Mouse (Mus musculus): Measurements from ENCODE around the gene Gm5148.

Gene Gm5148

DNA sequence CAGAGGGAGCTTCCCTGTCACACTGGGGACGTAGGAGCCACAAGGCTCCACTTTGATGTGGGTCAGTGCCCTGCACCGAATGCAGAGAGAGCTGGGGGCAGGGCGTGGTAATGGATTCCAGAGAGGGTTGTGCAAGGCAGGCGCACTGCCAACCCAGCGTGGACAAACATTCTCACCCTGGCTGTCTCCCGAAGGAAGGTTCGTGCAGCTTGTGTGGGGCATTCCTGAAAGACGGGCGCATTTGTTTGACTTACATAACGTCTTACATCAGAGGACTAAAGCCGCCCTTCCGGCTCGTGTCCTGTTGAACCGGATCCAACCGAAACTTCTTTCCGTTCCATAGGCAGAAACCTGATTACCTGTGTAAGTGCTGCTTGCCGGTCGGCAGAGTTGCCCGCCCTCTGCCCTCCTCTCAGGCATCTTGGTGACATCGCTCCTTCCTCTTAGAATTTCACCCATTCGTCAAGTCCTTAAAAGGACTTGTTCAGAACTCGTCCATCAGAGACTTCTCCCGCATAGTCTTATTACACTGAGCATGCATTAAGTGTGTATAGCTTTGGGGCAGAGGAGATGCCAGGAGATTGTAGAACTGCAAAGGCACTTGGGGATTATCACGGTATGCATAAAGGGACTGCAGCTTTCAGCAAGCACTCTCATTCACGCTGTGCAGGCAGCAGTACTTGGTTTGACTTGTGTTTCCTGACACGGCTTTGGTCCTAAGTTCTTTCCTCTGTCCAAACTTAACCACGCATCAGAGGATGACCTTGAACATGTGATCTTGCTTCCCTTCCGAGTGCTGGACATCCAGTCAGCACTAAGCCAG lies 36.9 kb downstream of the Gm5148 start:
- WGBS, result 32% methylated on average over 28 of the region's 28 CpGs

DNA sequence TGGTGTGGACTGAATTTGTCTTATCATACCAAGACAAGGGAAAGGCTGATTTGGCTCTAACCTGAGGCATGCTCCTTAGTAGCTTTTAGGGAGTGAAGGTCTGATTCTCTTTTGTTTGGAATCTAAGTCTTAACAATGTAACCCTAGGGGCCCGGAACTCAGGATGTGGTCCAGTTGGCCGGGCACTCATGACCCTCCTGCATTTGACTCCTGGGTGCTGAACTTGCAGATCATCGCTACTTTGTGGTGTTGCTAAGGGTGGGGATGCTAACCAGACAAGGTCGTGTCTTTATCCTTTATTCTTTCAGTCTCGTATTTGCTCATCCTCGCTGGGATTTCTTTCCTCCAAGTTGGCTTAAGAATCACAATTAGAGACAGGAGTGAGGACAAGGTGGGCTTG lies 37.5 kb downstream of the Gm5148 start:
- WGBS, result 41% methylated on average over 6 of the region's 6 CpGs

DNA sequence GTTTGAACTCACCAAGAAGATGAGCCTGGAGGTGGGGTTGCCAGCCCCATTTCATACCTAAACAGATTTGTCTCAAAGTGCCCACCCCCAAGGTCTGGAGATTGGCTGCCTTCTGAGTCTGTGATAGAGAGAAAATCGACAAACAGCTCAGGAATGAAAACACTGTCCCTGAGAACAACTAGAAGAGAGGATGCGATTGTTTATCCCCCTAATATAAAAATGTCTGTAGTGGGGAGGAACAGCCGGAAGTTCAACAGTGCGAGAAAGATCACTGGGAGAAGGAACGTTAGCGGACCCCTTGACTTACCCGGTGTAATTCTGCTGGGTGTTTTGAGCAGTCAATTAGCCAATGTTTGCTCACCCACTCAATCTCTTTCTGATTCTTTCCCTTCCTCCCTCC lies 38.1 kb downstream of the Gm5148 start:
- WGBS, result 71% methylated on average over 7 of the region's 7 CpGs

- WGBS, result 73% methylated on average over 8 of the region's 8 CpGs
These were observed 48.0 kb downstream of the Gm5148 start for GRCm38 (mm10) chr3:37676291-37676690.

DNA sequence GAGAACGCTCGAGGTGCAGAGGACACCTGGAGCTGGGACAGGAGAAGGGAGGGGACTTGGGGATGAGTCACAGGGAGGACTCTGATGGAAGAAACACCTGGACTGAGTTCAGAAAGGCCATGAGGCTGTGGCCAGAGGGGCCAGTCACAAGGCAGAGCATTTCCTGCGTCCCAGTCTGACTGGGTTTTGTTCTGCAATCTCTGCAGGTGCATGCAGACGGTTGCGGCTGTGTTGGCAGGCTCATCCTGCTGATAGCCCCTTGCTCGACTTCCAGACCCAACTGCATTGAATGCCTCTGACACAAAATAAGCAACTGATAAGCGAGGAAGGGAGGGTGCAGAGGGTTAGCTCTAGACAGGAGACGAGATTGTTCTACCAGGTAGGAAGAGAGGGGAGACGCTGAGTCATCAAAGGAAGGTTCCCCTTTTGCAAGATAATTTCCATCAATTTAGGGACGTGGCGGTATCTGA lies 49.2 kb downstream of the Gm5148 start:
- WGBS, result 93% methylated on average over 11 of the region's 11 CpGs

GRCm38 (mm10) chr3:37673513-37674261 lies 50.6 kb downstream of the Gm5148 start:
- 80% methylated on average over 13 of the region's 13 CpGs for WGBS

DNA sequence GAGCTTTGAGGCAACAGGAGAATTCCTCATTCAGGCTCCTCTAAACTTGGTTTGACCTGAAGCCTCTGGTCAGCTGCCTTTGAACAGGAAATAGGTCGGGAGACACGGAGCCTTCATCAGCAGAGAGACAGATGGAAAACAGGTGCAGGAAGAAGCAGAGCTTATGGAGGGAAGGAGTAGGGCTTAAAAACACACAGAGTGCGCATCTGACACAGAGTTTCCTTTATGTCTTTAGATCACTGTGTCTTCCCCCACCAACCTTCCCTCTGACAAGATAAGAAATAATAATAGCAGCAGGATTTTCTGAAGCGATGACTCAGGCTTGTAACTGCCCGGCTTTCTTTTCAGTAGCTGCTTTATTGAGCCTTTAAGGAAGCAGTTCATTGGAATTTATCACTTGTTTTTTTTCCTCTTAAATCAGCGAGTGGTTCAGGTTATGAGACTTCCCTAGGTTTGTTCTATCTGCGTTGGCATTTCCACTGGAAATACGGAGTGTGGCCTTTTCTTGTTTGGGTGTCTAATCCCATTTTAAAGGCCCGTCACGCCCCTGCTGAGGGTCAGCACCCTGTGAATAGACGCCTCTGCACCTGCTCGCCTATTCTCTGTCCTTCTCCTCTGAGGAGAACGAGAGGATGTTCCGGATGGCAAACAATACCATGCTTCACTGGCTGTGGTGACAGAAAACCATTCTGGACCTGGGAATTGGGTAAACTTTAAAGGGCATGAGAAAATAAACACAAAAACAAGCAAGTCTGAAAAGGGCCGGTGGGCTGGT lies 51.8 kb downstream of the Gm5148 start:
- 57% methylated on average over 15 of the region's 15 CpGs for WGBS

GRCm38 (mm10) chr3:37669100-37669499 lies 55.2 kb downstream of the Gm5148 start:
- over 99% methylated on average over 20 of the region's 20 CpGs for WGBS

- WGBS, result 89% methylated on average over 12 of the region's 12 CpGs
These were observed 55.6 kb downstream of the Gm5148 start for GRCm38 (mm10) chr3:37668652-37669051.

GRCm38 (mm10) chr3:37667736-37668135 lies 56.6 kb downstream of the Gm5148 start:
- WGBS, result 48% methylated on average over 7 of the region's 7 CpGs

- WGBS, result 70% methylated on average over 2 of the region's 2 CpGs
These were observed 57.2 kb downstream of the Gm5148 start for GRCm38 (mm10) chr3:37667119-37667467.

DNA sequence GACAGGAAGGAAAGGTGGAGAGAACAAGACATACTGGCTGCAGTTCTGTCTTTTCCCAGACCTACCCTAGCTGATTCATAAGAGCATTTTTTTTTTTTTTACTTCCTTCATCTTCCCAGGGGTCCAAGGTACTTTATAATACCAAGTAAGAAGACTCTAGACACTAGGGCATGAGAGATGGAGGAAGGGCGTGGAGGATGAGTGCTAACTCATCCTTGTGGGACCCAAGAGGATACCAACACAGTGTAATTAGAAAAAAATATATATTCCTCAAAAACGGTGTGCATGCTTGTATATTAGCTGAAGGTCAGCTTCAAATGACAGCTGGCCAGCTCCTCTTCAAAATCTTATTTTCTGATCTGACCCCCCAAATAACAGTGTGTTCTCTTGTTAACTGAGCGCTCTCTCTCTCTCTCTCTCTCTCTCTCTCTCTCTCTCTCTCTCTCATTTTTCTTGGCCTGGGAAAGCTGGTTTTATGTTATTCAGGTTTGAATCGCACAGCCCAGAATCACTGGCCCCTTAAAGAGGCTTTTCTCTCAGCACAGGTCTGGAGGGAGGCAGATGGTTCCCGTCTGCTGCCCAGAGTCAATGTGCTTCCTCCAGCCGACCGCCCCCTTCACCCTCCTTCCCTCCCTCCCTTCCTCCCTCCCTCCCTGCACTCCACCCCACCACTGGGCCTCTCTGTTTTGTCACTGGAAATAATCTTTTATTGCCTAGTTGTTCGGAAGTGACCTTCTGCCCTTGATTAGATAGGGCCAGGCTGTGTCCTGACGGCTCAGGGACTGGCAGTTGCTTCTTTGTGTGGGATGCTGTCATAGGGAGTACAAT lies 57.8 kb downstream of the Gm5148 start:
- WGBS, result 61% methylated on average over 9 of the region's 9 CpGs
